Mouse (Mus musculus): ENCODE measurements at regions not wholly inside any gene's neighbourhood (a gene's known extent, or its start where the extent isn't known, plus 50 kb on each side); places are given as distances from the start of the nearest gene placed in this dataset.
A peak's percentile ranks its signal among the peaks of the same experiment; 100 is the strongest.

DNA sequence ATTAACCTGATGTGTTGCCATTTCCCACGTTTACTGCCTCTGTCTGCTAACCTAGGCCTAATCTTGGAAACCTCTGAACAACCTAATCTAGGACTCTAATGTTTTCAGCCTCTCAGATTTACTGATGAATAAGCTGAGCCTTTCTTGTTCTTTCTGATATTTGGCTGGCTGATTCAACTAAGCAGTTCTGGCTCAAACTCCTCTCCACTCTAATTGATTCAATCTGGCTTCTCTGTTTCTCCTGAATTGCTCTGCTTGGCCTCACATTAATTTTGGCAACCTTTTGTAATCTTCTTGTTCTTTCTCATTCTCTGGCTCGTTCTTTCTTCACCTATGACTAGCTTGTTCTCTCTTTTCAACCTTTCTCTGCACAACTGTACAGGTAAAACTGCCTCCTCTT lies 1561.2 kb upstream of the Zeb2 start:
- no peak for DNase-seq (ENCODE audit: extremely low spot score, low spot score)

DNA sequence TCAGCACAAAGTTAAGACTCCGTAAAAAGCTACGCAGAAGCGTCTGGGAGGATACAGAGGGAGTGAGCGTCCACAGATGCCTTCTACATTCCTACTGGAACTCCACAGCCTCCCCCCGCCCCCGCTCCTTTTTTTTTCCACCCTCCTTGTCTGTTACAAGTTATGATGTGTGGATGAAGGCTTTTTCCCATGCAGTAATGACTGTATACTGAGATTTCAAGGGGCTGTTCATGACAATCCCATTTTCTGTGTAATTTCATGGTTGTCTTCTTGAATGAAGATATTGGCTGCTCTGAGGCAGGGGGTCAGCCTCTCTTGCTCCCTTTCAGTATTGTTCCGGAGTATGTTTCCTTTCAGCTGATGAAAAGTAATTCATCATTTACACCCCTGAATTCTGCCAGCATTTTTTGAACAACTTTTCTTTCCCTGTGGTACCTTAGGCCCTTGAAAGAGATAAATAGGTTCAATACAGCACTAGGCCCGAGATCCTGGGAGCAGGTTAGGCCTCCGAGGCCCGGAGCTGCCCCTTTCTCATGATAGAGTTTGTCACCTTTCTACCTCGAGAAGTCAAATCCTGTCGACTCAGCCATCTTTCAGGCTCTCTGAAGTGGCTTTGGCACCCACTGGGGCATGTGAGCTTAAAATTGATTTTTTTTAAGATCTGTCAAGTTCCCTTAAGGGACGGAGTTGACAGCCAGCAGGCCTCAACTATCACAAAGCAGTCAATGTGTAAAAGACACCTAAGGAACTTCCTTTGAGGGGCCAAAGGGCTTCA lies 1552.5 kb upstream of the Zeb2 start:
- DNase-seq (ENCODE audit: extremely low spot score, low spot score), result peak; percentile 29

DNA sequence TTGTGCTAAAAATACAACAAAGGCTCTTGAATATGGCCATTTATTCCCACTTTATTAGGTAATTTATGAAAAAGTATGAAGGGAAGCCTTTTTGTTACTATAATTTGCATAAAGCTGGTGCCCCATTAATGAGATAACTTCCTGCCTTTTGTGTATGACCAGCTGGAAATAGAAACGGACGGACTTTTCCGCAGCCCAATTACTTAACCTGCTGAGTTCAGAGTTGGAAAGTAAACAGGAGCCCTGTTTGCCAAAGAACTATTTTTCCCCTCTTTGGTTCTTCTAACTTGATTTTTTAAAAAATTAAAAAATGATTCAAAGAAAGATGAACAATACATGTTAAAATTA lies 1549.8 kb upstream of the Zeb2 start:
- DNase-seq (ENCODE audit: extremely low spot score, low spot score), result no peak

DNA sequence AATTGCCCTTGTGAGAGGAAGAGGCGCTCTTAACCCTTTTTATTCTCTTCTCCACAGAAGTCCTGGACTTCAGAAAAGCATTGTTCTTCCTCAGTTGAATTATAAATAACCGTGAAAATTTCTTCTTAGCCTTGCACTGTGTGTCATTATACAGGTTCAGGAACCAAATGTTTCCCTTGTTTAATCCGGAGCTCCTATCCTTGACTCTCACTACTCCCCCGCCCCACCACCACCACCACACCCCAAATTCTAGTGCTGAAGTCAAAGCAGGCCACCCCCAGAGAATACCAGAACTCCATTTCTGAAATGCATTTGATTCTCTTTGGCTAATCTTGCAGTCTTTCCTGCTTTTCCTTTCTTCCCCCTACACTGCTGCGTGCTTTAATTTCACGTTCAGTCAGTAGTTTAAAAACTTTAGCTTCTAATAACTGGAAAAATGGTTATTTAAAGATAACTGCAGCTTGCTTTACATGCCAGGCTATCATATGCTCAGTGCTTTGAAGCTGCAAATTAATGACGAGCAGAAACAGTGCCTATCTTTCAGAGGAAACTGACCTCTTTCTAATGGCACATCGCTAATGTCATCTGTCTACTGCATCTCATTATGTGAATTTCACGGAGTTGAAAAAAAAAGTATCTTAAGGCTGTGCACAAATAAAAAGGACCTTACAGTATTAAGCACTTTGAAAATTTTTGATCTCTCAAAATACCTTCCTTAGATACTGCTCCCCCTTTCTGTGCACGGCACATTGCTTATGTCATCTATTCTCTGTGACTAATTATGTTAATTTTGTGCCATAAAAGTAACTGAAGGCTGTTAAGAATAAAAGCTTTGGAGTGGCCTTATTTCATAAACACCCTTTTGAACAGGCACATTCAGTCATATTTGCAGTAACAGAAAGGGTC lies 1549.1 kb upstream of the Zeb2 start:
- no peak for DNase-seq (ENCODE audit: extremely low spot score, low spot score)

GRCm38 (mm10) chr2:46661876-46662275 lies 1544.7 kb upstream of the Zeb2 start:
- DNase-seq (ENCODE audit: extremely low spot score, low spot score), result no peak

DNA sequence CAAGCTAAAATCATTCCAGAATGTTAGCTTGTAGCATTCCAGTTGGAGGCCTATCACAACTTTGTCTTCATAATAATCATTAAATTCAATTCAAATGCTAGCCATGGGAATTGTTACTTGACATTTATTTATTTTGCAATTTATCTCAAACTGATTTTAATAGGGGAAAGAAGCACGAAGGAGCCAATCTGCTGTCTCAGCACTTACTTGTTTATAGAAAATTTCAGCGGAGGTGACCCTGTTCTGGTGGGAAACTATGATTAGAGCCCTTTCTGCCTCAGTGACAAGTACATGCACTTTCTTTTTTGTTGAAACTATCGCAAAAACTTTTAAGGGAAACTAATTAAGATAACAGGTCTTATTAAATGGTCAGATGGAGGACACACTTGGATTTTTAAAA lies 1543.4 kb upstream of the Zeb2 start:
- no peak for DNase-seq (ENCODE audit: extremely low spot score, low spot score)

GRCm38 (mm10) chr2:46655289-46655688 lies 1538.1 kb upstream of the Zeb2 start:
- no peak for DNase-seq (ENCODE audit: extremely low spot score, low spot score)

- DNase-seq (ENCODE audit: extremely low spot score, low spot score), result no peak
Measured at GRCm38 (mm10) chr2:46652616-46653015, 1535.4 kb upstream of the Zeb2 start.

GRCm38 (mm10) chr2:46646366-46646765 lies 1529.2 kb upstream of the Zeb2 start:
- DNase-seq (ENCODE audit: extremely low spot score, low spot score), result no peak

DNA sequence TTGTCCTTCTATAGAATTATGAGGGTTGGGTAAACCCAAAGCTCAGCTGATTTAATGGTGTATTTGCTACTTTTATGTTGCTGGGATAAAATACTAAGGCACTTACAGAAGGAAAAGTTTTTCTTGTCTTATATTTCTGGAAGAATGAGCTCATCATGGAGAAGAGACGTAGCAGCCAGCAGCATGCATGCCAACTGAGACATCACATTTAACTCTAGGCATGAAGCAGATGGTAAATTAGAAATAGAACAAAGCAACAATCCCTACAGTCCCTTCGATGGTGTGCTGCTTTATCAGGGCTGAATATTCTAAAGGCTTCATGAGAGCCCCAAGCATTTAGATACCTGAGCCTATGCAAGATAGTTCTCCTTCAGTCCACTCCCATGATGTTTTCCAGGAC lies 1492.0 kb upstream of the Zeb2 start:
- DNase-seq (ENCODE audit: extremely low spot score, low spot score), result no peak

DNA sequence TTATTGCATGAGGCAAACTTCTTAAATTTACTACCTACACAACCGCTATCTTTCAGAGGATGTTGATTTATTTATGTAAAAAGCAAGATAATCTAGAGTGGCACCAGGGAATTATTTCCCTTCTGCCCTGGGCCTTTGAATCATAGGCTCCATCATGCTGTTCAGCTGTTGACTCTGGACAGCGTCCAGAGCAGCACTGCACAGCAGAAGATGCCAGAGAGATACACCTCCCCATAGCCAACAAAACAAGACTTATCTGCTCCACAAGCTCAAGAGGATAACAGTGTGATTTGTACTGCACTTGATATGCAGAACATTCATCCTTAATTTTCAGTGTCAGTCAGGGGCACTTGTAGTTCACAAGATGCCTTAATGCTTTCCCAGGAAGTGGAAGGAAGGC lies 1464.6 kb upstream of the Zeb2 start:
- no peak for DNase-seq (ENCODE audit: extremely low spot score, low spot score)

GRCm38 (mm10) chr2:46570416-46570815 lies 1453.2 kb upstream of the Zeb2 start:
- DNase-seq (ENCODE audit: extremely low spot score, low spot score), result no peak

- no peak for DNase-seq (ENCODE audit: extremely low spot score, low spot score)
Measured at GRCm38 (mm10) chr2:46533395-46533794, 1416.2 kb upstream of the Zeb2 start.

GRCm38 (mm10) chr2:46530686-46531085 lies 1413.5 kb upstream of the Zeb2 start:
- DNase-seq (ENCODE audit: extremely low spot score, low spot score), result no peak

- peak; percentile 19 for DNase-seq (ENCODE audit: extremely low spot score, low spot score)
Measured at GRCm38 (mm10) chr2:46525223-46525622, 1408.0 kb upstream of the Zeb2 start.

- peak; percentile 15 for DNase-seq (ENCODE audit: extremely low spot score, low spot score)
Measured at GRCm38 (mm10) chr2:46524625-46525024, 1407.4 kb upstream of the Zeb2 start.

DNA sequence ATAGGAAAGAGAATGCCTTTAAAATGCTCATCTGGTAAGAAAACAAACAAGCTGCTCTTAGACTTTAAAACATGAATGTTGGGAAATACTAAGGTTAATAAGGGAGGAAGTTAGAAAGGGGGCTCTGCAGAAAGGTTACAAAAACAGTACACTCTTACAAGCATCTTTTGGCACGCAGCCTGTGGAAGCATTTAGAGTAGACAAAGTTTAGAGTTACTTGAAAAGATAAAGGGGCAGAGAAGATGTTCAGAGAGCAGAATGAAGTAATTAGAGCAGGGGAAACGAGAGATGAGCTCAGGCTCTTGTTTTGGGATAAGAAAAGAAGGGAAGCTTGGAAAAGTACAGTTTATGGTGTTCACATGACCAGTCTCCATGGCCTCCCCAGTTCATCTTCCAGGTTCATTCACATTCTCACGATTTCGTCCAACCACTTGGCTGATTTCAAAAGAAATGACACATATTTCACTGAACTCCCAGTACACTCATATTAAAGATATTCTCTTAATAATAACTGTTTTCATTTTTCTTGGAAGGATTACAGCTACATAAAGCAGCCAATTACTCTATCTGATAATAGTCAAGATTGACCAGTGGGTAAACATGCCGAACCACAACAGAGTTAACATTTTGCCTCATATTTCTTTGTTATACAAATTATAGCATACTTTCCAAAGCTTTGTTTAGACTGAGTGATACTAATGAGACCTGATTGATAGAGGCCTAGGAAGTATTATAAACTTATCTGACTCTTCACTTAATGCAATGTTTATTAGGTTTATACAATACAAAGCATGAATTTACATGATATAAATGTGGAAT lies 1404.2 kb upstream of the Zeb2 start:
- no peak for DNase-seq (ENCODE audit: extremely low spot score, low spot score)

GRCm38 (mm10) chr2:46512237-46513028 lies 1395.2 kb upstream of the Zeb2 start:
- DNase-seq (ENCODE audit: extremely low spot score, low spot score), result no peak

- no peak for DNase-seq (ENCODE audit: extremely low spot score, low spot score)
Measured at GRCm38 (mm10) chr2:46506951-46507350, 1389.8 kb upstream of the Zeb2 start.

DNA sequence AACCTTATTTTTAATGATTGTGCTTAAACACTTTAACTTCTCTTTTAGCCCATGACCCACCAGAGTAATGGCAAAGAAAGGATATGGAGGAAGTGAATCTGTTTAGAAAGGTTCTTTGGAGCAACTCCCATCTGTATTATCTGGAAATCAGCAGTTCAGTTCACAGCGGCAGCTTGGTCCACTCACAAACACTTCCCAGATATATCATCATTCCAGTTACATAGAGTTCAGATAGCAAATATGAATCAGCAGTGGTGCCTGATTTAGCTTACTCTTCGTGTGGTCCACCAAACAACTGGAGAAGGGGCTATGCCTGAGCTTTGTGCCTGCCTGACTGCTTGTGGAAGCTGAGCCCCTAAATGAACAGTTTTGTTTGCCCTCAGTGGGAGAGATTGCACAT lies 1385.9 kb upstream of the Zeb2 start:
- DNase-seq (ENCODE audit: extremely low spot score, low spot score), result no peak

GRCm38 (mm10) chr2:46492299-46492698 lies 1375.1 kb upstream of the Zeb2 start:
- DNase-seq (ENCODE audit: extremely low spot score, low spot score), result no peak

Measured in neural tube, embryonic 10.5 days (tissue).